Mouse (Mus musculus) hindbrain, embryonic 11.5 days (tissue): ENCODE results near the gene Atp5k. TPM values are rescaled to one million over a fixed set of nuclear protein-coding genes. Genes with fewer than 3 reads are reported as not detected.

ENCODE experiments used
- ATAC-seq: fragments of 200-750 bp; cut with Nextera tagmentation; 2 replicates; pipeline ENCODE4 v1.8.0; 2017; ENCODE audit warnings: mild to moderate bottlenecking, moderate TSS enrichment, moderate library complexity; ENCODE audit not compliant: low FRiP score
- DNase-seq: peaks from one replicate; pipeline ENCODE4 v3.0.0-alpha.2; 2015; ENCODE audit warnings: low spot score
- H3K27ac ChIP-seq: fragments of 300-500 bp; sonication (generic); 2 replicates; pipeline ENCODE4 v1.5.1; 2014; ENCODE audit warnings: mild to moderate bottlenecking, low read depth, low read length
- H3K27me3 ChIP-seq: fragments of 300-500 bp; sonication (generic); 2 replicates; pipeline ENCODE4 v1.6.1; 2014; ENCODE audit warnings: mild to moderate bottlenecking, low read length, moderate library complexity, mixed read lengths; ENCODE audit not compliant: control insufficient read depth, insufficient read depth
- H3K36me3 ChIP-seq: fragments of 300-500 bp; sonication (generic); 2 replicates; pipeline ENCODE4 v1.6.1; 2014; ENCODE audit warnings: mild to moderate bottlenecking, low read length, moderate library complexity, mixed read lengths; ENCODE audit not compliant: control insufficient read depth, insufficient read depth
- H3K4me1 ChIP-seq: fragments of 300-500 bp; sonication (generic); replicated peaks from 2 replicates; pipeline ENCODE4 v1.6.1; 2014; ENCODE audit warnings: low read length, mixed read lengths; ENCODE audit not compliant: control insufficient read depth, insufficient read depth
- H3K4me2 ChIP-seq: fragments of 300-500 bp; sonication (generic); replicated peaks from 2 replicates; pipeline ENCODE4 v1.6.1; 2014; ENCODE audit warnings: mild to moderate bottlenecking, low read depth, low read length
- H3K4me3 ChIP-seq: fragments of 300-500 bp; sonication (generic); 2 replicates; pipeline ENCODE4 v1.5.1; 2014; ENCODE audit warnings: low read depth, low read length
- H3K9ac ChIP-seq: fragments of 300-500 bp; sonication (generic); 2 replicates; pipeline ENCODE4 v1.6.1; 2014; ENCODE audit warnings: low read depth, low read length
- H3K9me3 ChIP-seq: fragments of 300-500 bp; sonication (generic); 2 replicates; pipeline ENCODE4 v1.6.1; 2016; ENCODE audit warnings: low read length; ENCODE audit not compliant: control insufficient read depth
- WGBS: fragments of 180-500 bp; shearing (Covaris S2); extraction: QIAGEN DNeasy Blood & Tissue Kit; methylation state at CpG from one replicate; pipeline ENCODE4 v1.1.7; 2014; 5-methylcytosine and 5-hydroxymethylcytosine counted together
- polyA plus RNA-seq: library from polyadenylated mRNA; unstranded; fragments of >200 nt; fragmentation: Nextera tagmentation; extraction: Ambion mirVana; gene quantifications from 2 replicates; pipeline ENCODE4 v1.2.1, GENCODE M21; 2014

Gene Atp5k
- polyA plus RNA-seq, 1 experiment from 2014 or later = 390 TPM

DNA sequence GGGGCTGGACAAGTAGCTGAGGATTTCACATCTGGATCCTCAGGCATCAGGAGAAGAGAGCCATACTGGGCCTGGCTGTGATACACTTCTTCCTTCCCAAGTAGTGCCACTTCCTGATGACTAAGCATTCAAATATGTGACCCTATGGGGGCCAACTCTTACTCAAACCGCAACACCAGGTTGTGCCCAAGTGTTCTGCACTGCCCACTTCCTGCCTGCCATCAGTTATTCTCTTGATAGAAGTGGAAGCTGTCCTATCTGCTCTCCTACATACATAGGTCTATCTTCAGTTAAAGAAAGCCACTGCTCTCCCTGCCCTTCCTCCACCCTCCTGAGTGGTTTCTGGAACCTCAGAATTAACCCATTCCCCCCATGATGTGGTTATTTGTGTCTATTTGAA, 28.8 kb downstream of the Atp5k start:
- no peak overlapping the region for H3K4me3 ChIP-seq
- no peaks in the 10 kb centered on the region for H3K9me3 ChIP-seq
- DNase-seq = no peak
- 86% methylated on average over 1 of the region's 1 CpGs for WGBS
- no peaks in the 10 kb centered on the region for H3K36me3 ChIP-seq
- no peak overlapping the region for H3K9ac ChIP-seq
- H3K4me1 ChIP-seq = no peaks in the 10 kb centered on the region
- no peak overlapping the region for H3K4me2 ChIP-seq
- no peaks in the 10 kb centered on the region for H3K27me3 ChIP-seq
- no peak for ATAC-seq
- H3K27ac ChIP-seq = no peak overlapping the region

DNA sequence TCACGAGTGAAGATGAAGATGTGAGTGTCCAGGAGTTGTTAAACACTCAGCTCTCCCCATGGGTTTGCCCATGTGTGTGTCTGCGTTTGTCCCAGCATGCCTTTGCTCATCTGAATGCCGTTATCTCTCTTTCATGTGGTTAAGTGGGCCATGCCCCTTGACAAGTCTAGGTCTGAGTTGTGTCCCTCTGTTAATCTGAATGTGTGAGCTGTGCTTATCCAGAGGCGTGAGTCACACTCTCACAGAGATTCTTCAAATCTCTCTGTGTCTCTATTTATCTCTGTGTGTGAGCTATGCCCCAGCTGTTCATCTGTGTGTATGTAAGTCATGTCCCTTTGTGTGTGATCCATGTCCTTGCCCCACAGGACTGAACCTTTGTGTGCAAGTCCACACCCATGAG, 30.8 kb downstream of the Atp5k start:
- no peaks in the 10 kb centered on the region for H3K9me3 ChIP-seq
- H3K4me1 ChIP-seq = no peaks in the 10 kb centered on the region
- H3K4me2 ChIP-seq = no peak overlapping the region
- H3K4me3 ChIP-seq = no peak overlapping the region
- no peak overlapping the region for H3K9ac ChIP-seq
- ATAC-seq (no peak), DNase-seq (no peak)
- H3K27ac ChIP-seq = no peak overlapping the region
- no peaks in the 10 kb centered on the region for H3K36me3 ChIP-seq
- WGBS = 80% methylated on average over 4 of the region's 4 CpGs
- no peaks in the 10 kb centered on the region for H3K27me3 ChIP-seq

DNA sequence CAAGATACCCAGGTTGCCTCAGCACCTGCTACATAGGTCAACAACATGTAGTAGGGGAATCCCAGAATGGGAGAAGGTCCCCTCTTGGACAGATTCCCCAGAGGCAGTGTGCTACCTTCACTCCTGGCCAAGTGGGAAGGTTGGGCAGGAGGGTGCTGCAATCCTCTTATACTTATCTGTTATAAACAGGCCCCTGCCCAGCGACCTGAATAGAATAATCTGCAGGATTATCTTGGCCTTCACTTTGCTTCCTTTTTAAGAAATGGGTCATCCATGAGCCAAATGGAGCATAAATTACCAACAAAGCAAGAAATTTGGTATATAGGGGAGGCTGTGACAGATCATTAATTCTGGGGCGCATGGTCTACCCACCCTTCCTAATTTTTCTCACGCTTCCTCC, 44.5 kb downstream of the Atp5k start:
- Histone ChIP-seq H3K27me3 (no peaks in the 10 kb centered on the region), H3K4me2 (no peak overlapping the region), H3K9me3 (no peaks in the 10 kb centered on the region), H3K36me3 (no peaks in the 10 kb centered on the region), H3K27ac (no peak overlapping the region), H3K9ac (no peak overlapping the region), H3K4me3 (no peak overlapping the region), H3K4me1 (no peaks in the 10 kb centered on the region)
- WGBS = 81% methylated on average over 3 of the region's 3 CpGs
- no peak for DNase-seq
- no peak for ATAC-seq

DNA sequence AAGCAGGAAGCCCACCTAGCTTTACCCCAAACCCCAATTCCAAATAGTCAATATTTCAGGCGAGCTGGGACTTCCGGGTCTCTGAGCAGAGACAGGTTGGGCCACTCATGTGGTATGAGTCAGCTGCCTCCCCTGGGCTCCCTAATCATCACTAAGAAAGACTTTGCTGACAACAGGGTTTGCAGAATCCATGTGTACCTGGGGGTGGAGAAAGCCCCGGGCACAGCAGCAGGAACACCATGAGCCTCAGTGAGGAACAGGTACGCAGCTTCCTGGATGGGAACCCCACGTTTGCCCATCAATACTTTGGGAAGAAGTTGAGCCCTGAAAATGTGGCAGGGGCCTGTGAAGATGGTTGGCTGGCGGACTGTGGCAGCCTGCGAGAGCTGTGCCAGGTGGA, 46.0 kb downstream of the Atp5k start, which contains the start of gene Pde6b:
Gene Pde6b (plus strand): TSS at position 191 of the 400 bp plus-strand sequence.
- Histone ChIP-seq H3K4me1 (no peaks in the 10 kb centered on the region), H3K36me3 (no peaks in the 10 kb centered on the region), H3K9me3 (no peaks in the 10 kb centered on the region), H3K9ac (no peak within 1 kb of the TSS), H3K27me3 (no peaks in the 10 kb centered on the region), H3K4me2 (no peak within 1 kb of the TSS), H3K27ac (no peak within 1 kb of the TSS), H3K4me3 (no peak within 1 kb of the TSS)
- WGBS = 77% methylated on average over 7 of the region's 7 CpGs
- ATAC-seq (no peak), DNase-seq (no peak)

DNA sequence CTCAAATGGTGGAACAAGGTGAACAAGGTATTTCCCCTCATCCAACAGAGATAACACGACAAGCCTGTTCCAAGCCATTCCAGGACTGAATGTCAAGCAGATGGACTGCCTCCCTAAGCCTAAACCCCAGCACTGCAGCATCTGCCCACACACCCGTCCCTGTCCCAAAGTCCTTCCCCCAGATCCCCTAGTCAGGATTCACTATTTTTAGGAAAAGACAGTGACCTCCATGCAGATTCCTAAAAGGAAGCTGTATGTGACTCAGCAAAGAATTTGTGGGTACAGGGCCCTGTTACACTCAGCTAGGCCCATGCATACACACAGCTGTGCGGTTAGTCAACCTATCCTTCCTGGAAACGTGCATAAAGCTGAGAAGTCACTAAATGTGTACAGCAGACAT, 47.8 kb downstream of the Atp5k start:
- Histone ChIP-seq H3K27me3 (no peaks in the 10 kb centered on the region), H3K4me3 (no peak overlapping the region), H3K36me3 (no peaks in the 10 kb centered on the region), H3K9ac (no peak overlapping the region), H3K4me1 (no peaks in the 10 kb centered on the region), H3K27ac (no peak overlapping the region), H3K9me3 (no peaks in the 10 kb centered on the region), H3K4me2 (no peak overlapping the region)
- no peak for DNase-seq
- no peak for ATAC-seq
- WGBS = 76% methylated on average over 4 of the region's 4 CpGs

DNA sequence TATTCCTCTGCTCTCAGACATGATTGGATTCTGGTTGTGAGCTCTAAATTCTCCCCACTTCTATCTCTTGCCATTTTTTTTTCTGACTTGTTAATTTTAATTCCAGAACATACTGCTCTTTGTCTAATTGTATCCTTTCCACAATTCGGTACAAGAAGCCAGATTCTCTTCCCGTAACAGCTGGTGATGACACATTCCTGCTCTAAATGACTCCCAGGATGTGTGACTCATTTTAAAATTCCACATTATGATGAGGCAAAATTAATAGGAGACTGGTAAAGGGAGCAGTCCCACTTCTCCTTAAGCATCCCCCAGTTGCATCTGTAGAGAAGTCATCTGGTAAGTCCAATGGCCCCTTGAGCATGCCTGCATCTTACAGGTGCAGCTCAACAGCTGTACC, 48.6 kb downstream of the Atp5k start:
- Histone ChIP-seq H3K4me3 (no peak overlapping the region), H3K4me2 (no peak overlapping the region), H3K9me3 (no peaks in the 10 kb centered on the region), H3K36me3 (no peaks in the 10 kb centered on the region), H3K27me3 (no peaks in the 10 kb centered on the region), H3K4me1 (no peaks in the 10 kb centered on the region), H3K9ac (no peak overlapping the region), H3K27ac (no peak overlapping the region)
- no peak for ATAC-seq
- whole genome bisulfite sequencing = 87% methylated on average over 2 of the region's 2 CpGs
- DNase-seq = no peak

Other genes with a start within 250 kb of the Atp5k start
- 57.7 and 58.2 TPM in 2 replicates for gene Dr1, start 165.6 kb downstream of the Atp5k start, polyA plus RNA-seq
- gene Pigg, start 121.8 kb downstream of the Atp5k start, polyA plus RNA-seq = 2.7 and 3.2 TPM in 2 replicates
- gene Gm42517, start 66.5 kb downstream of the Atp5k start, polyA plus RNA-seq = 0.13 and 0.15 TPM in 2 replicates
- 0.14 TPM in 1 of 2 replicates, not detected in the other for gene Pde6b, start 46.1 kb downstream of the Atp5k start, polyA plus RNA-seq
- gene Mfsd7a, start 14.4 kb upstream of the Atp5k start, polyA plus RNA-seq = not detected in 2 replicates
- gene Pcgf3, start 26.8 kb upstream of the Atp5k start, polyA plus RNA-seq = 31.8 and 33.1 TPM in 2 replicates
- gene Cplx1, start 115.6 kb upstream of the Atp5k start, polyA plus RNA-seq = 13.7 and 15.2 TPM in 2 replicates
- gene Gak, start 195.3 kb upstream of the Atp5k start, polyA plus RNA-seq = 40.8 and 45.7 TPM in 2 replicates
- gene Tmem175, start 195.3 kb upstream of the Atp5k start, polyA plus RNA-seq = 20.4 and 22.3 TPM in 2 replicates
- gene Idua, start 225.9 kb upstream of the Atp5k start, polyA plus RNA-seq = 8.7 and 9.4 TPM in 2 replicates
- gene Dgkq, start 235.2 kb upstream of the Atp5k start, polyA plus RNA-seq = 8.2 and 9.5 TPM in 2 replicates
- gene Slc26a1, start 241.1 kb upstream of the Atp5k start, polyA plus RNA-seq = 0.48 and 0.91 TPM in 2 replicates